Mouse (Mus musculus): ENCODE results near the gene Ifitm7. TPM values are rescaled to one million over a fixed set of nuclear protein-coding genes. Genes with fewer than 3 reads are reported as not detected.

The Ifitm7 gene
- not detected for polyA plus RNA-seq (2014; fragmentation: Illumina TruSeq; extraction: RNeasy Lipid Tissue Mini Kit (QIAGEN cat#74804); ENCODE audit: insufficient read depth, low read depth, low replicate concordance)

DNA sequence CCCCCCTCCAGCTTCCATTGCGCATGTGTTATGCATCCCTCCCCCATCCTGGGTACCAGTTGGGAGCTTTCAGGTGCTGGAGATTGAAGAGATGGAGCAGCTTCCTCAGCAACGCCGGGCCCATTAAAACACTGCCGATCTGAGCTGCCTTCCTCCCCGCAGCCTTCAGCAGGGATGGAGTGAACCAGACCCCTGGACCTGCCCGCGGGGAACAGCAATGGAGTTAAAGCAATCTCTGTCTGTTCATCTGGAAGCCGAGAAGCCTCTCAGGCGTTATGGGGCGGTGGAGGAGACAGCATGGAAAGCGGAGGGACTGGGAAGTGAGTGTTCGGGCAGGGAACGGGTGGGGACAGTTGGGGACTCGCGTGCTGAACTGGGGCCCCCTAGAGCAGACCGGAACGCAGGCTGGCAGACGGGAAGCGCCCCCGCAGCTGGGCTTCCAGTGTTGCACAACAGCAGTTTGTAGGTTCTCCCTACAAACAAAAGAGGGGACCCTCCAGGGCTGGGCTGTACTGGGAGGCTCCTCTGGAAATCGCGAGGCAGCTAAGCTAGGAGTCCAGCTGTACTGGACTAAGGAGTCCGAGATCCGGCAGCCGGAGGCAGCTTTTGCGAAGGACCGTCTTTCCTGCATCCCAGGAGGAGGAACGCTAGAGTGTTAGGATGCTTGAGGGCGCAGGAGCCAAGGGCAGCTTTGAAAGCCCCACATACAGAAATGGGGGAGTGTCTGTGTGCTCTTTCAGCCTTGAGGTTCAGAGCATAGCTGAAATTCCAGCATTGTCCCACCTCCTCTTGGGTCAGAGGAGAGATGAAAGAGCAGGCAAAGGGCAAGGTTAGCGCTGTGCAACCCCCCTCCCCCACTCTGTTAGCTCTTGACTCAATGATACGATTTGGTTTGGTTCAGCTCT lies at the start of gene Ifitm7, which contains the start of gene 2900011O08Rik:
Ifitm7 (minus strand) TSS at position 315 of the 905 bp plus-strand sequence.
2900011O08Rik (plus strand) TSS at position 31 of the 905 bp plus-strand sequence.

Other genes with a start within 250 kb of the Ifitm7 start
- 9.2 TPM for gene Rrn3, start 206.2 kb downstream of the Ifitm7 start, polyA plus RNA-seq (2014; fragmentation: Illumina TruSeq; extraction: RNeasy Lipid Tissue Mini Kit (QIAGEN cat#74804); ENCODE audit: insufficient read depth, low read depth, low replicate concordance)
- gene Ntan1, start 168.0 kb downstream of the Ifitm7 start, polyA plus RNA-seq (2014; fragmentation: Illumina TruSeq; extraction: RNeasy Lipid Tissue Mini Kit (QIAGEN cat#74804); ENCODE audit: insufficient read depth, low read depth, low replicate concordance), result 76.1 TPM
- 45.2 TPM for gene Pdxdc1, start 83.8 kb downstream of the Ifitm7 start, polyA plus RNA-seq (2014; fragmentation: Illumina TruSeq; extraction: RNeasy Lipid Tissue Mini Kit (QIAGEN cat#74804); ENCODE audit: insufficient read depth, low read depth, low replicate concordance)
- 6.4 TPM for gene Mpv17l, start 83.7 kb downstream of the Ifitm7 start, polyA plus RNA-seq (2014; fragmentation: Illumina TruSeq; extraction: RNeasy Lipid Tissue Mini Kit (QIAGEN cat#74804); ENCODE audit: insufficient read depth, low read depth, low replicate concordance)
- not detected for gene 2900011O08Rik, start 284 bp downstream of the Ifitm7 start, polyA plus RNA-seq (2014; fragmentation: Illumina TruSeq; extraction: RNeasy Lipid Tissue Mini Kit (QIAGEN cat#74804); ENCODE audit: insufficient read depth, low read depth, low replicate concordance)
- gene Nde1, start 176.4 kb upstream of the Ifitm7 start, polyA plus RNA-seq (2014; fragmentation: Illumina TruSeq; extraction: RNeasy Lipid Tissue Mini Kit (QIAGEN cat#74804); ENCODE audit: insufficient read depth, low read depth, low replicate concordance), result 27.3 TPM
- 13.2 TPM for gene Marf1, start 176.5 kb upstream of the Ifitm7 start, polyA plus RNA-seq (2014; fragmentation: Illumina TruSeq; extraction: RNeasy Lipid Tissue Mini Kit (QIAGEN cat#74804); ENCODE audit: insufficient read depth, low read depth, low replicate concordance)

Measured in lung, adult 10 weeks (tissue).